Mouse (Mus musculus): ENCODE data around the gene Tnfrsf4. TPM values are rescaled to one million over a fixed set of nuclear protein-coding genes. Genes with fewer than 3 reads are reported as not detected.

The Tnfrsf4 gene
- polyA plus RNA-seq, 1 experiment from 2014 or later, result 0.39 TPM

GRCm38 (mm10) chr4:156053113-156053512 lies 39.5 kb downstream of the Tnfrsf4 start:
- DNase-seq (ENCODE audit: low spot score) (no peak), ATAC-seq (ENCODE audit: low FRiP score) (no peak)
- 77% methylated on average over 4 of the region's 4 CpGs for WGBS
- no peak overlapping the region for H3K27ac ChIP-seq (ENCODE audit: low read depth, low read length)
- no peak overlapping the region for H3K4me3 ChIP-seq (ENCODE audit: low read depth, low read length)
- no peaks in the 10 kb centered on the region for H3K9me3 ChIP-seq (ENCODE audit: control insufficient read depth, low read length)
- no peaks in the 10 kb centered on the region for H3K4me1 ChIP-seq (replicated peaks; ENCODE audit: control insufficient read depth, insufficient read depth, low read length)
- H3K36me3 ChIP-seq (ENCODE audit: control insufficient read depth, insufficient read depth, low read length), result no peaks in the 10 kb centered on the region
- H3K9ac ChIP-seq (ENCODE audit: low read depth, low read length), result no peak overlapping the region
- H3K4me2 ChIP-seq (replicated peaks; ENCODE audit: low read depth, low read length), result no peak overlapping the region
- H3K27me3 ChIP-seq (ENCODE audit: control insufficient read depth, insufficient read depth, low read length), result no peaks in the 10 kb centered on the region

GRCm38 (mm10) chr4:156054130-156054529 lies 40.5 kb downstream of the Tnfrsf4 start:
- H3K27me3 ChIP-seq (ENCODE audit: control insufficient read depth, insufficient read depth, low read length), result no peaks in the 10 kb centered on the region
- H3K4me3 ChIP-seq (ENCODE audit: low read depth, low read length), result no peak overlapping the region
- no peak for DNase-seq (ENCODE audit: low spot score)
- no peak overlapping the region for H3K4me2 ChIP-seq (replicated peaks; ENCODE audit: low read depth, low read length)
- 85% methylated on average over 4 of the region's 4 CpGs for WGBS
- no peaks in the 10 kb centered on the region for H3K9me3 ChIP-seq (ENCODE audit: control insufficient read depth, low read length)
- no peak overlapping the region for H3K27ac ChIP-seq (ENCODE audit: low read depth, low read length)
- H3K9ac ChIP-seq (ENCODE audit: low read depth, low read length), result no peak overlapping the region
- ATAC-seq (ENCODE audit: low FRiP score), result no peak
- H3K4me1 ChIP-seq (replicated peaks; ENCODE audit: control insufficient read depth, insufficient read depth, low read length), result no peaks in the 10 kb centered on the region
- no peaks in the 10 kb centered on the region for H3K36me3 ChIP-seq (ENCODE audit: control insufficient read depth, insufficient read depth, low read length)

- Histone ChIP-seq H3K27me3 (ENCODE audit: control insufficient read depth, insufficient read depth, low read length) (no peaks in the 10 kb centered on the region), H3K4me1 (replicated peaks; ENCODE audit: control insufficient read depth, insufficient read depth, low read length) (no peaks in the 10 kb centered on the region), H3K4me3 (ENCODE audit: low read depth, low read length) (no peak overlapping the region), H3K36me3 (ENCODE audit: control insufficient read depth, insufficient read depth, low read length) (no peaks in the 10 kb centered on the region), H3K27ac (ENCODE audit: low read depth, low read length) (no peak overlapping the region), H3K9ac (ENCODE audit: low read depth, low read length) (no peak overlapping the region), H3K9me3 (ENCODE audit: control insufficient read depth, low read length) (no peaks in the 10 kb centered on the region), H3K4me2 (replicated peaks; ENCODE audit: low read depth, low read length) (no peak overlapping the region)
- DNase-seq (ENCODE audit: low spot score) (no peak), ATAC-seq (ENCODE audit: low FRiP score) (no peak)
- 92% methylated on average over 6 of the region's 6 CpGs for WGBS
These were observed 41.0 kb downstream of the Tnfrsf4 start for GRCm38 (mm10) chr4:156054606-156055005.

GRCm38 (mm10) chr4:156055173-156055572 lies 41.5 kb downstream of the Tnfrsf4 start:
- 86% methylated on average over 5 of the region's 5 CpGs for WGBS
- no peaks in the 10 kb centered on the region for H3K27me3 ChIP-seq (ENCODE audit: control insufficient read depth, insufficient read depth, low read length)
- H3K4me1 ChIP-seq (replicated peaks; ENCODE audit: control insufficient read depth, insufficient read depth, low read length), result no peaks in the 10 kb centered on the region
- DNase-seq (ENCODE audit: low spot score), result no peak
- H3K27ac ChIP-seq (ENCODE audit: low read depth, low read length), result no peak overlapping the region
- ATAC-seq (ENCODE audit: low FRiP score), result no peak
- no peaks in the 10 kb centered on the region for H3K36me3 ChIP-seq (ENCODE audit: control insufficient read depth, insufficient read depth, low read length)
- H3K9ac ChIP-seq (ENCODE audit: low read depth, low read length), result no peak overlapping the region
- H3K4me2 ChIP-seq (replicated peaks; ENCODE audit: low read depth, low read length), result no peak overlapping the region
- H3K9me3 ChIP-seq (ENCODE audit: control insufficient read depth, low read length), result no peaks in the 10 kb centered on the region
- no peak overlapping the region for H3K4me3 ChIP-seq (ENCODE audit: low read depth, low read length)

- H3K4me3 ChIP-seq (ENCODE audit: low read depth, low read length), result no peak overlapping the region
These were observed 44.1 kb downstream of the Tnfrsf4 start for GRCm38 (mm10) chr4:156057702-156058101.

GRCm38 (mm10) chr4:156058826-156059225 lies 45.2 kb downstream of the Tnfrsf4 start:
- no peaks in the 10 kb centered on the region; the same call in 1 of the 2 replicates for H3K4me1 ChIP-seq (replicated peaks; ENCODE audit: control insufficient read depth, insufficient read depth, low read length)
- DNase-seq (ENCODE audit: low spot score) (no peak), ATAC-seq (ENCODE audit: low FRiP score) (no peak)
- 70% methylated on average over 9 of the region's 9 CpGs for WGBS
- no peaks in the 10 kb centered on the region for H3K9me3 ChIP-seq (ENCODE audit: control insufficient read depth, low read length)
- H3K4me3 ChIP-seq (ENCODE audit: low read depth, low read length), result no peak overlapping the region
- no peak overlapping the region for H3K4me2 ChIP-seq (replicated peaks; ENCODE audit: low read depth, low read length)
- no peak overlapping the region for H3K27ac ChIP-seq (ENCODE audit: low read depth, low read length)
- H3K27me3 ChIP-seq (ENCODE audit: control insufficient read depth, insufficient read depth, low read length), result no peaks in the 10 kb centered on the region
- no peak overlapping the region for H3K9ac ChIP-seq (ENCODE audit: low read depth, low read length)
- H3K36me3 ChIP-seq (ENCODE audit: control insufficient read depth, insufficient read depth, low read length), result no peaks in the 10 kb centered on the region

More at GRCm38 (mm10) chr4:156057702-156058101, 44.1 kb downstream of the Tnfrsf4 start:
- H3K27me3 ChIP-seq (ENCODE audit: control insufficient read depth, insufficient read depth, low read length), result no peaks in the 10 kb centered on the region
- no peak overlapping the region for H3K27ac ChIP-seq (ENCODE audit: low read depth, low read length)
- H3K4me1 ChIP-seq (replicated peaks; ENCODE audit: control insufficient read depth, insufficient read depth, low read length), result no peaks in the 10 kb centered on the region
- H3K9me3 ChIP-seq (ENCODE audit: control insufficient read depth, low read length), result no peaks in the 10 kb centered on the region
- DNase-seq (ENCODE audit: low spot score) (no peak), ATAC-seq (ENCODE audit: low FRiP score) (no peak)
- no peak overlapping the region for H3K4me2 ChIP-seq (replicated peaks; ENCODE audit: low read depth, low read length)
- no peak overlapping the region for H3K9ac ChIP-seq (ENCODE audit: low read depth, low read length)
- 66% methylated on average over 10 of the region's 10 CpGs for WGBS
- no peaks in the 10 kb centered on the region for H3K36me3 ChIP-seq (ENCODE audit: control insufficient read depth, insufficient read depth, low read length)

- Histone ChIP-seq H3K4me3 (ENCODE audit: low read depth, low read length) (no peak within 1 kb of the TSS), H3K4me1 (replicated peaks; ENCODE audit: control insufficient read depth, insufficient read depth, low read length) (no peaks in the 10 kb centered on the region; the same call in 1 of the 2 replicates), H3K27ac (ENCODE audit: low read depth, low read length) (no peak within 1 kb of the TSS), H3K27me3 (ENCODE audit: control insufficient read depth, insufficient read depth, low read length) (no peaks in the 10 kb centered on the region), H3K4me2 (replicated peaks; ENCODE audit: low read depth, low read length) (no peak within 1 kb of the TSS), H3K9ac (ENCODE audit: low read depth, low read length) (no peak within 1 kb of the TSS), H3K9me3 (ENCODE audit: control insufficient read depth, low read length) (no peaks in the 10 kb centered on the region), H3K36me3 (ENCODE audit: control insufficient read depth, insufficient read depth, low read length) (no peaks in the 10 kb centered on the region)
- no peak for ATAC-seq (ENCODE audit: low FRiP score)
- 45% methylated on average over 5 of the region's 5 CpGs for WGBS
- no peak for DNase-seq (ENCODE audit: low spot score)
These were observed 45.6 kb downstream of the Tnfrsf4 start, which contains the start of gene Ttll10 for GRCm38 (mm10) chr4:156059261-156059660. Gene Ttll10, minus strand, starts transcription at chr4:156059414.

- WGBS, result 22% methylated on average over 10 of the region's 10 CpGs
- H3K27ac ChIP-seq (ENCODE audit: low read depth, low read length), result no peak overlapping the region
- H3K4me1 ChIP-seq (replicated peaks; ENCODE audit: control insufficient read depth, insufficient read depth, low read length), result no peaks in the 10 kb centered on the region; the same call in 1 of the 2 replicates
- DNase-seq (ENCODE audit: low spot score) (no peak), ATAC-seq (ENCODE audit: low FRiP score) (peak; percentile 60; the same call in 1 of the 2 replicates)
- no peak overlapping the region for H3K9ac ChIP-seq (ENCODE audit: low read depth, low read length)
- no peaks in the 10 kb centered on the region for H3K27me3 ChIP-seq (ENCODE audit: control insufficient read depth, insufficient read depth, low read length)
- H3K9me3 ChIP-seq (ENCODE audit: control insufficient read depth, low read length), result no peaks in the 10 kb centered on the region
- no peaks in the 10 kb centered on the region for H3K36me3 ChIP-seq (ENCODE audit: control insufficient read depth, insufficient read depth, low read length)
- no peak overlapping the region for H3K4me3 ChIP-seq (ENCODE audit: low read depth, low read length)
- H3K4me2 ChIP-seq (replicated peaks; ENCODE audit: low read depth, low read length), result no peak overlapping the region
These were observed 46.1 kb downstream of the Tnfrsf4 start for GRCm38 (mm10) chr4:156059713-156060112.

GRCm38 (mm10) chr4:156063861-156064509 lies 50.3 kb downstream of the Tnfrsf4 start:
- ATAC-seq (ENCODE audit: low FRiP score) (peak; percentile 35; the same call in 1 of the 2 replicates), DNase-seq (ENCODE audit: low spot score) (peak; percentile 45)
- WGBS, result 2% methylated on average over 4 of the region's 4 CpGs
- Histone ChIP-seq H3K9me3 (ENCODE audit: control insufficient read depth, low read length) (no peaks in the 10 kb centered on the region), H3K9ac (ENCODE audit: low read depth, low read length) (no peak overlapping the region), H3K27me3 (ENCODE audit: control insufficient read depth, insufficient read depth, low read length) (no peaks in the 10 kb centered on the region), H3K4me1 (replicated peaks; ENCODE audit: control insufficient read depth, insufficient read depth, low read length) (no peaks in the 10 kb centered on the region; the same call in 1 of the 2 replicates), H3K4me3 (ENCODE audit: low read depth, low read length) (no peak overlapping the region), H3K27ac (ENCODE audit: low read depth, low read length) (no peak overlapping the region), H3K4me2 (replicated peaks; ENCODE audit: low read depth, low read length) (no peak overlapping the region), H3K36me3 (ENCODE audit: control insufficient read depth, insufficient read depth, low read length) (no peaks in the 10 kb centered on the region)
